Mouse (Mus musculus) urinary bladder, postnatal 25 days (tissue): Measurements from ENCODE around the gene Lims1.
A peak's percentile ranks its signal among the peaks of the same experiment; 100 is the strongest.

ENCODE experiments used
- DNase-seq: peaks from one replicate; pipeline ENCODE4 v3.0.0; 2022; ENCODE audit warnings: low spot score

The Lims1 gene

GRCm38 (mm10) chr10:58350600-58350999 lies 27.3 kb downstream of the Lims1 start:
- no peak for DNase-seq

GRCm38 (mm10) chr10:58351670-58352069 lies 28.4 kb downstream of the Lims1 start:
- DNase-seq: no peak

DNA sequence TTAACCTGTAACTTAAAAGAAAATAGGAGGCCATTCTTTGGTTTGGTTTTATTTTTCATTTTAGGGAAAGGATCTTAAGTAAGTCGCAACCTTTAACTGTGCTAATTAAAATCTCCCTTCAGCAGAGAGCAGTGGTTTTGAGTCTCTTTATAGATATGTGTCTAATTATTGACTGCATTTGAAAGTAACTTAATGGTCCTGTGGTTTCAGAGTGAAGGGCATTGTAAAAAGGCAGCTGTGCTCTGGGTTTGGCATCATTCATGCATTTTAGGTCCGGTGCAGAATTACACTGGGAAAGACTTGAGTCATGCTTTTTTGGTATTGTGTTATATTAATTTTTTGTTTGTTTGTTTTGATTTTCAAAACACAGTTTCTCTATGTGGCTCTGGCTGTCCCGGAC lies 29.1 kb downstream of the Lims1 start:
- DNase-seq: no peak

GRCm38 (mm10) chr10:58354561-58354960 lies 31.3 kb downstream of the Lims1 start:
- no peak for DNase-seq

GRCm38 (mm10) chr10:58356460-58356859 lies 33.2 kb downstream of the Lims1 start:
- DNase-seq: no peak

DNA sequence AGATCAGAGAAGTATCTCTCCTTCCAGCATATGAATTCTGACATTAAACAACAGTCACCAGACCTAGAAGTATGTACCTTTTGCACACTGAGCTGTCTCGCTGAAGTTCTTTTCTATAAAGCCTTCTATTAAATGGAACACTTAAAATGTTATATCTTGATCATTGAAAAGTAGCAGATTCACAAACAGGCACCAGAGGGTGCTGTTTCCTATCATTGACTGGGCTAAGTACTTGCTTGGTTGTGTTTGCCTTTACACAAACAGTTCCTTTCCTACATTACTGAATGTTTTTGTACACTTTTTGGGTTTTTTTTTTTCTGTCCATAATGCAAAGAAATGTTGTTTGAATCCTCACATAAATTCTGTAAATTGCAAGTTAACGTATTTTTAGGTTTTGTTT lies 35.9 kb downstream of the Lims1 start:
- no peak for DNase-seq

- DNase-seq: no peak
Observed at GRCm38 (mm10) chr10:58359952-58360351, 36.7 kb downstream of the Lims1 start.

DNA sequence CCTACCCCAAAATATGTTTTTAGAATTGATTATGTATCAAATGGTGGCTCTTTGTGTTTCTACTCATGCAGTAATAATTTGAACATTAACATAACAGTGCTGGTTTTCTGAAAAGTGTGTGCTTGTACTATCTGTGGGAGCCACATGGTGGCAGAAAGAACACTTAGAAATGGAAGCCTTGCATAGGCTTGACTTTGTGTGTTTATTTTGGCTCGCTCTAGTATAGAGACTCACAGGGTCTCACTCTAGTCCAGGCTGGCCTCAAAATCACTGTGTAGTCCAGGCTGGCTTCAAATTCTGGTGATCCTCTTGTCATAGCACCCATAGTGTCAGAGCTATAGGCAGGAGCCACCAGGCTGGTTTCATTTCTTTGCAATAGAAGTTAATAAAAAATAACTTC lies 39.5 kb downstream of the Lims1 start:
- DNase-seq: no peak

GRCm38 (mm10) chr10:58364770-58365515 lies 41.7 kb downstream of the Lims1 start:
- no peak for DNase-seq

DNA sequence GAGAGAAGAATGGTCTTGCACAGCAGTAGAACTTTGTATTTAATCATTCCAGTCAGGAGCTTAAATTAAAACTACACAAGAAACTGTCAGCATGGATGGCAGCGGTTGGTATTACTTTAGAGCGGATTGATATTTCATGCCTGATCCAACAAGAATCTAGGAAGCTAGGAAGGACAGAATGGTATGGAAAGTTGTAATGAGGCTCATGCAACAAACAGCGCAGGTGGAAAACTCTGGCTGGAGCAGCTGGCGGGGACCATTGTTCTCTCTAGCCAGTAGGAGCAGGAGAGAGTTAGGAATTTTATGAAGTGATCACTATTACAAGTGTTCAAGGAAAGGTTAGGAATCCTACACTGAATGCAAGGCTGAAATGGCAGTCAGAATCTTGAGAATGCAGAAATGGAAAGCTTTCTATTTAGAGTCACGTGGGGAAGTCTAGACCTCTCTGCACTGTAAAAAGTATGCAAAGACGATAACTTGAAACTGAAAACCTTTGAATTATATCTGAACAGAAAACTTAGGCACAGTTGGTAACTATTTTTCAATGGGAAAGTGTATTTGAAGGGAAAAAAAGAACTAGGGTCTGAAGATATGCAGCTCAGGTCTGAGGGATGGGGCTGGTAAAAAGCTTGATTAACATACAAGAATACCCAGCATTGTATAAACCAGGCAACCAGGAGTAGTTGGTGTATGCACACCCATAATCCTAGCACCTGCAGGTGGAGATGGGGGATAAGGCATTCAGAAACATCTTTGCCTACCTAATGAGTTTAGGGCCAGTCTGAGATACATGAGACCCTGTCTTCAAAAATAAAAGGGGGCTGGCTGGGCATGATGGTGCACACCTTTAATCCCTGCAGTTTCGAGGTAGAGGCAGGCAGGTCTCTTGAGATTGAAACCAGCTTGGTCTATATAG lies 45.8 kb downstream of the Lims1 start:
- no peak for DNase-seq

GRCm38 (mm10) chr10:58369707-58370093 lies 46.4 kb downstream of the Lims1 start:
- DNase-seq: no peak

DNA sequence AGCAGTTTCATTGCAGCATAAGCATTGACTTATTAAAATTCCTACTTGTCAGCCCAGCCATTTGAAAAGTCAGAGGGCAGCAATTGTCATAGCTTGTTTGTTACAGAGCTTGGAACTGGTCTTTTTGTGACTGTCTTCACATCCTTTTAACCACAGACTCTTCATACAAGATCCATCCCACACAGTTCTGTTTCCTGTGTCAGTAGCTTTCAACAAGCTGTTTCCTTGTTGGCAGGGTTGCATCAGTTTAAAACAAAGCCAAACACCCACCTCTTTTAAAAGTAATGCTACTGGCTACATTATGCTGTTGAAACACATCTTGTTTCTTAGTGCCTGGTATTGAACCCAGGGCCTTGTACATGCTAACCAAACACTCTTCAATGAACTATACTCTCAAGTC lies 46.9 kb downstream of the Lims1 start:
- DNase-seq: no peak

- no peak for DNase-seq
Observed at GRCm38 (mm10) chr10:58370559-58370958, 47.3 kb downstream of the Lims1 start.

DNA sequence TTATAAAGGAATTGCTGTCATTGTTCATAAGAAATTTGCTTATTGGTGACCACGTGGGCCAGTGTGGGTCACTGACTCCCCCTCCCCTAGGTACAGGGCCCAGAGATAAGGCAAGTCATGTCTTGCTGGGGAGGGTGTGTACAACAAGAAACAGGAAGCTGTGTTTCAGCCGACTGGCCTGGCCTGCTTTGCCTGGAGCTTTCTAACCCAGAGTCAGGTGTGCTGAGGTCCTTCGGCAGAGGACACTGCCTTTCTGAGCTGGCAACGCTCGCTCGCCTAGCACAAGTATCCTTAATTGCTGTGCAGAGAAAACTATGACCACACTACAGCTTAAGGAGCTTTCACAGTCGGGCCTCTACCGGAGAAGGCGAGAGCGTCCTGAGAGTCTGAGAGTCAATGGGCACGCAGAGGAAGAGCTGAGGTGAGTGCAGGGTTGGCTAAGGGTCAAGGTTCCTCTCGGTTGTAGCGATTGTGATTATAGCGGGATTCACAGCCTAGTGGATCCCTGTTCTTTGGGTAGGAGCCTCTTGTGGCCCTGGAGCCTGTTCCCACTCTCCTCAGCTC lies 48.1 kb downstream of the Lims1 start:
- peak; percentile 46 for DNase-seq

GRCm38 (mm10) chr10:58372430-58373030 lies 49.3 kb downstream of the Lims1 start:
- no peak for DNase-seq

GRCm38 (mm10) chr10:58373829-58374228 lies 50.6 kb downstream of the Lims1 start:
- no peak for DNase-seq

GRCm38 (mm10) chr10:58377592-58378197 lies 54.4 kb downstream of the Lims1 start:
- no peak for DNase-seq

GRCm38 (mm10) chr10:58378380-58378779 lies 55.1 kb downstream of the Lims1 start:
- DNase-seq: no peak

GRCm38 (mm10) chr10:58379699-58380098 lies 56.4 kb downstream of the Lims1 start:
- DNase-seq: no peak

DNA sequence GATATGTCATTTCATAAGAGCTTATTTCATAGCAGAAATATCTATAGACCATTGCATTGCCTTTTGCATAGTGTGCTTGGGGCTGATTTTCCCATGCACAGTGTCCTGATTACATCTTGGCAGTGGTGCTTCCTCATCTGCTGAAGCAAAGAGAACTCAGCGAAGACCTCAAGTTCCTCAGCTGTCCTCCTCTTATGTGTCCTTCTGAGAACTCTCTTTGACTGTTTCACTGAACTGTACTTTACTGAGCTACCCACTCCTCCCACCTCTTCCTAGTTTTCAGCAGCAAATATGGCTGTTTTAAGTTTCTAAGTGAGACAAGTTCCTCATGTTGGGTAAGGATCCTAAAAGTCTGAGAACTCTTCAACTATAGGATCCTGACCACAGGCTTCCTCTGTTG lies 58.6 kb downstream of the Lims1 start:
- no peak for DNase-seq

DNA sequence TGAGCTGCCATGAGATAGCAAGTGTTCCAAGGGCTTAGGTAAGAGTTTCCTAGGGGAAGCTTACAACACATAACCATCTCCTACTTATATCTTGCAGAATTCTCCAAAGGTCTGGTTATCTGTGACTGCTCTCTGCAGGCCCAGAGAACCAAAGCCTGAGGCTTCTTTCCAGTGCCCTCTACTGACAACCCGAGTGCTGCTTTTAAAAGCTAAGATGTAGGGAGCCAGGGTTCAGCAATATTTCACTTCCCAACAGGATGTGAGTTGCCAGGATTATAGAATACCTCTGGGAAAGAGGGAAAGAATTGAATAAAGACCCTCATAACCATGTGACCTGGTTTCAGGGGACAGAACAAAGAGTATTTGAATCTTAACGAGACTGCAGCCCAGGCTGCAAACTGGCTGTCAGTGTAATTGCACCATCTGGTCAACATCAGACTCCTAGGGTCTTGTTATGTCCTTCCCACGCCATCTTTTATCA lies 59.4 kb downstream of the Lims1 start:
- no peak for DNase-seq

GRCm38 (mm10) chr10:58383282-58383681 lies 60.0 kb downstream of the Lims1 start:
- no peak for DNase-seq
